ENCODE assay signal across 27 mouse cellular contexts in the genomic region with DNA sequence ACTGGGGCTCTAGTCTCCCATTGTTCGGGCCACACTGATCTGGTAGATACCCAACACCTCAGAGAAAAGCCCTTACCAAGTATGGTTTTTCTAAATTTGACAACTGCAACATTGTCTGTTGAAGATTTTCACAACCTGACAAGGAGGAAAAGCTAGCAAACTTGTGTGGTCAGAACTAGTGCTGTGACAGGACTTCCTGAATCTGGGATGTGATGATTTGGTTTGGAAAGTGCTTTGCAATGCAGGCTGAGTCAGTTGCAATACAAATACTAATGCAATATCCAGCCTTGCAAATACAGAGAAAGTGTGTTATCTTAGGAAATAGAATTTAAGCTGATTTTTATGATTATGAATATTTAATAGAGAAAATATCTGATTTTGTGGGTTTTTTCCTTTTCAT.
DNase-seq lines count a peak whose midpoint lies in the region; ATAC-seq and TF ChIP-seq lines count a peak whose summit lies in the region.
"Had no signal": no experiment of that assay in that cellular context is flagged by ENCODE, and none has a peak within 500 bp of the region (broad histone marks: within the 10 kb centered on the region; RNA-seq: fewer than 3 reads in every experiment).

No protein-coding gene starts in this region.

- no peak overlapping the region for H3K4me3 ChIP-seq in kidney, adult 2 months (ENCODE audit: insufficient read depth, low read depth, low read length)
- H3K4me3 ChIP-seq: embryonic facial prominence, embryonic 13.5 days; embryonic facial prominence, embryonic 15.5 days; erythroblast, embryonic 14.5 days; forebrain, embryonic 10.5 days; forebrain, embryonic 12.5 days had no signal

- H3K36me3 ChIP-seq in kidney, adult 2 months (ENCODE audit: control insufficient read depth, insufficient read depth, low read length), result no peaks in the 10 kb centered on the region
- H3K36me3 ChIP-seq: embryonic facial prominence, embryonic 13.5 days; embryonic facial prominence, embryonic 15.5 days; forebrain, embryonic 10.5 days; forebrain, embryonic 12.5 days; G1E had no signal

- no peaks in the 10 kb centered on the region; the same call in 1 of the 2 replicates for H3K4me1 ChIP-seq in kidney, adult 2 months (ENCODE audit: control insufficient read depth, insufficient read depth, low read length)
- H3K4me1 ChIP-seq: forebrain, embryonic 10.5 days; forebrain, embryonic 12.5 days had no signal

- peak; percentile 61; the same call in 1 of the 2 replicates for ATAC-seq in granulocyte monocyte progenitor cell, adult 5-6 weeks (replicated peaks; ENCODE audit: poor library complexity, severe bottlenecking)
- ATAC-seq in megakaryocyte progenitor cell, adult 5-6 weeks (replicated peaks; ENCODE audit: poor library complexity), result peak; percentile 46; the same call in 1 of the 2 replicates
- ATAC-seq: activated CD4-positive, CD25-positive, alpha-beta regulatory T cell, adult 4 months; CD4-positive, CD25-positive, alpha-beta regulatory T cell, adult 4 months; forebrain, embryonic 14.5 days; forebrain, embryonic 16.5 days; Patski had no signal

- peak; percentile 72 for DNase-seq in 416B (ENCODE audit: low read depth)
- no peak for DNase-seq in cerebellum, postnatal 14 days
- no peak for DNase-seq in kidney, adult 2 months
- DNase-seq: adrenal gland, adult 8-10 months; adrenal gland, postnatal 14 days; adrenal gland, postnatal 36 days; B cell, adult 2 months; cerebellum, adult 11-12 months; cerebellum, adult 2 months; cerebellum, adult 9-10 months; cerebellum, postnatal 10 days; cerebellum, postnatal 36 days; embryo, embryonic 11 days had no signal

- no peak overlapping the region for H3K27ac ChIP-seq in kidney, adult 2 months (ENCODE audit: insufficient read depth, low read depth, low read length)
- H3K27ac ChIP-seq: embryonic facial prominence, embryonic 13.5 days; embryonic facial prominence, embryonic 15.5 days; forebrain, embryonic 10.5 days; forebrain, embryonic 12.5 days had no signal

- 98% methylated on average over 1 of the region's 1 CpGs for WGBS in kidney, adult 2 months

- no peak for TF ChIP-seq CTCF in kidney, adult 2 months (conservative IDR thresholded peaks at IDR 0.05; ENCODE audit: insufficient read depth, insufficient read length, low read depth, low read length)

- no peaks in the 10 kb centered on the region for H3K27me3 ChIP-seq in kidney, adult 2 months (replicated peaks; ENCODE audit: control insufficient read depth, insufficient read depth, low read length)
- H3K27me3 ChIP-seq: CH12.LX; embryonic facial prominence, embryonic 13.5 days; embryonic facial prominence, embryonic 15.5 days; forebrain, embryonic 12.5 days; Patski had no signal

- TF ChIP-seq POLR2A in kidney, adult 2 months (IDR thresholded peaks at IDR 0.05; ENCODE audit: low read depth, low read length), result no peak
